Mouse (Mus musculus) midbrain, embryonic 16.5 days (tissue): ENCODE results near the gene Usp48. TPM values are rescaled to one million over a fixed set of nuclear protein-coding genes. Genes with fewer than 3 reads are reported as not detected.

Source experiments
- ATAC-seq: fragments of 200-750 bp; cut with Nextera tagmentation; 2 replicates; pipeline ENCODE4 v1.8.0; 2017; ENCODE audit warnings: moderate TSS enrichment
- H3K27ac ChIP-seq: fragments of 300-500 bp; sonication (generic); 2 replicates; pipeline ENCODE4 v1.5.1; 2014; ENCODE audit warnings: mild to moderate bottlenecking, low read length, mixed read lengths
- H3K27me3 ChIP-seq: fragments of 300-500 bp; sonication (generic); 2 replicates; pipeline ENCODE4 v1.6.1; 2014; ENCODE audit warnings: low read depth, low read length, mixed read lengths; ENCODE audit not compliant: control insufficient read depth, insufficient read depth
- H3K36me3 ChIP-seq: fragments of 300-500 bp; sonication (generic); 2 replicates; pipeline ENCODE4 v1.6.1; 2014; ENCODE audit warnings: mild to moderate bottlenecking, low read length, moderate library complexity, mixed read lengths; ENCODE audit not compliant: control insufficient read depth, insufficient read depth
- H3K4me1 ChIP-seq: fragments of 300-500 bp; sonication (generic); 2 replicates; pipeline ENCODE4 v1.6.1; 2014; ENCODE audit warnings: mild to moderate bottlenecking, low read length, mixed read lengths; ENCODE audit not compliant: control insufficient read depth, insufficient read depth
- H3K4me2 ChIP-seq: fragments of 300-500 bp; sonication (generic); 2 replicates; pipeline ENCODE4 v1.6.1; 2014; ENCODE audit warnings: mild to moderate bottlenecking, low read length, mixed read lengths
- H3K4me3 ChIP-seq: fragments of 300-500 bp; sonication (generic); 2 replicates; pipeline ENCODE4 v1.5.1; 2014; ENCODE audit warnings: low read depth, mild to moderate bottlenecking, low read length, moderate library complexity, mixed read lengths
- H3K9ac ChIP-seq: fragments of 300-500 bp; sonication (generic); 2 replicates; pipeline ENCODE4 v1.6.1; 2014; ENCODE audit warnings: low read depth, low read length, mixed read lengths
- H3K9me3 ChIP-seq: fragments of 300-500 bp; sonication (generic); replicated peaks from 2 replicates; pipeline ENCODE4 v1.6.1; 2014; ENCODE audit warnings: mild to moderate bottlenecking, low read length, mixed read lengths; ENCODE audit not compliant: control insufficient read depth, poor library complexity, severe bottlenecking
- WGBS: fragments of 180-500 bp; shearing (Covaris S2); extraction: QIAGEN DNeasy Blood & Tissue Kit; methylation state at CpG from one replicate; pipeline ENCODE4 v1.1.7; 2014; 5-methylcytosine and 5-hydroxymethylcytosine counted together
- polyA plus RNA-seq: library from polyadenylated mRNA; unstranded; fragments of >200 nt; fragmentation: Nextera tagmentation; extraction: Ambion mirVana; gene quantifications from 2 replicates; pipeline ENCODE4 v1.2.1, GENCODE M21; 2015

Gene Usp48
- polyA plus RNA-seq, 1 experiment from 2014 or later: 57.2 TPM

DNA sequence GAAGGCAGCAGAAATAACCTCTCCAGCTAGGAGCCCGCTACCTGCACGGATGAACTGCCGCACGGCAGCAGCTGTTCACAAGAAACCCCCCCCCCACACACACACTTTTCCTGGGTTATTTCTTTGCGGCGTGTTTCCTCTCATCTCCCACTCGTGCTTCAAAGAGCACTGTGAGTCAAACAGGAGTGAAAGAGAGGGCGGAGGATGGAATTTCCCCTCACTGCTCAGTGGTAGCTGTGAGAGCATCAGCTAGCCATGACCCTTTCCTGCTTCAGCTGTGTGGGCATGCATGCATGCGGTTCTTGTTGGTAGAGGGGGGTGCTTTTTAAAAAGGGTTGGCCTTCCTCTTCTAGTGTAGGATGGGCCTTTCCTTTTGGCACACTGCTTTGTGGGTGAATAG, 54.7 kb downstream of the Usp48 start:
- 78% methylated on average over 9 of the region's 9 CpGs for WGBS
- no peaks in the 10 kb centered on the region for H3K27me3 ChIP-seq
- peaks cover 21% of the 10 kb centered on the region for H3K36me3 ChIP-seq
- ATAC-seq: no peak
- no peak overlapping the region for H3K27ac ChIP-seq
- H3K4me3 ChIP-seq: no peak overlapping the region
- H3K4me2 ChIP-seq: no peak overlapping the region
- H3K4me1 ChIP-seq: no peaks in the 10 kb centered on the region
- H3K9ac ChIP-seq: no peak overlapping the region
- no peaks in the 10 kb centered on the region for H3K9me3 ChIP-seq

DNA sequence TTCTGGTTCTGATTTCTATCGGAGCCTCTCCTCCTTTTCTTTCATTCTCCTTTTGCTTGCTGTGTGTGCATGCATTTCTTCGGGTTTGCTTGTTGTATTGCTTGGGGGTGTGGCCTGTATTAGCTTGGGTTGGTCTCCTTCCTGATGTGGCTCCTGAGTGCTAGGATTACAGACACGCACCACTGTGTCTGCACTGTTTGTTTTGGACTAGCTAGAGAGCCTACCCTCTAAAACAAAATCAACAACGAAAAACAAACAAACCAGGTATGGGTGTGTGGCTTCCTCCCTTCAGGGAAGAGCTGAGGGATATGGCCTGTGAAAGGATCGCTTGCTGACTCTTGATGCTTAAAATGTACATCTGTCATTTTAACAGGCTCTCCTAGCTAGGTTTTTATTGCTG, 57.4 kb downstream of the Usp48 start:
- Histone ChIP-seq H3K4me2 (no peak overlapping the region), H3K9ac (no peak overlapping the region), H3K36me3 (peaks cover 17% of the 10 kb centered on the region), H3K9me3 (no peaks in the 10 kb centered on the region), H3K27me3 (no peaks in the 10 kb centered on the region), H3K4me3 (no peak overlapping the region), H3K4me1 (no peaks in the 10 kb centered on the region), H3K27ac (no peak overlapping the region)
- 85% methylated on average over 5 of the region's 5 CpGs for WGBS
- ATAC-seq: no peak

DNA sequence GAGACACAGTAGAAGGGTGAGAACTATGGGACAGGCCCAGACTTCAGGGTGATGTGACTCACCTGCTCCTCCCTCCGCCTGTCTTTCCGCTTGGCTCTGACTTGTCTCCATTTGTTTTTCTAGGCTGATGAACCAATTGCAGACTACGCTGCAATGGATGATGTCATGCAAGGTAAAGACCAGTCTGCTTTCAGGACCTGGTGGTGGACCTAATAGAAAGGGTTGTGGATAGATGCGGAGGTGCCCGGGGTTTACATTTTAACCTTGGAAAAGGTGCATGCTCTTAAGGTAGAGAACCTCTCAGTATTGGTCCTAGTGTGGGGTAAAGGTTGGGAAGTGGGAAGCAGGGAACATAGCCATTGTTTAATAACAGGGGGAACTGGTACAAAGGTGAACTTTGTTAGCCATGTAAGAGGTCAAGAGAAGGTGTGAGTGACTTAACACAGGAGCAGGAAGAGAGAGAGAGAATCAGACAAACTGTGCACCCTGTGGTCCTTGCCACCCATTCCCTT, 59.3 kb downstream of the Usp48 start:
- H3K4me2 ChIP-seq: no peak overlapping the region
- ATAC-seq: no peak
- H3K27ac ChIP-seq: no peak overlapping the region
- H3K36me3 ChIP-seq: peaks cover 22% of the 10 kb centered on the region
- no peaks in the 10 kb centered on the region for H3K4me1 ChIP-seq
- no peak overlapping the region for H3K4me3 ChIP-seq
- H3K27me3 ChIP-seq: no peaks in the 10 kb centered on the region
- no peaks in the 10 kb centered on the region for H3K9me3 ChIP-seq
- H3K9ac ChIP-seq: no peak overlapping the region
- 96% methylated on average over 5 of the region's 5 CpGs for WGBS

DNA sequence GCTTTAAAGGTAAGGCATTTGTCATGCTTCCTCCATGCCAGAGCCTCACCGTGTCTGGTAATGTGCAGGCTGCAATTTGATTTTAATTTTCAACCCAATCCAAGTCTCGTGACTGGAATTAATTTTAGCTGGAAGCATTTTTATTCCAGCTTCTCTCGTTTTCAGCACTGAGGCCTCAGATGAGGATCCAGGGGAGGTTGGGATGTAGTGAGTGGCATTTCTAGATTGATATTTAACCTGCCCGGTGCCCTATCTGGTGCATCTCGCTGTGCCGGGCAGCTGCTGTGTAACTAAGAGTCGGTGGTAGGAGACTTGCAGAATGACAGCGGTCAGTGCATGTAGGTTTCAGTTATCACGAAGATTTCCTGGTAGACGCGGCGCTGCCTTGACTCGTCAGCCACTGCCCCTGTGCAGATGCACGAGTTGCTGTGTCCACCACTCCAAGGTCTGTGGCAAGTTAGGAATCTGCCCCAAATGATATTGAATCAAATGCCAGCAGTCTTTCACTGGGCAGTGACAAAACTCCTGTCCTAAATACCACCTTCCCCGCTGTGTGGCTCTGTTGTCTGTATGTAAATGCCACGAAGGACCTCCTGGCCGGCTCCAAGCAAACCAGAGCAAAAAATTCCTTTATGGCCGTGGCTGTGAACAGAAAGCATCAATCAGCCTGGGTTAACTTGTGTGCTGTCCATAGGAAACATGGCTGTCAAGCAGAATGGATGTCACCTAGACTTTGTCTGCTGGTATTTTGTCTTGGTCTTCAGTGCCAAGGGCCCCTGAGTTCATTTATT, 61.9 kb downstream of the Usp48 start:
- ATAC-seq: no peak
- no peak overlapping the region for H3K4me2 ChIP-seq
- no peak overlapping the region for H3K9ac ChIP-seq
- H3K27ac ChIP-seq: no peak overlapping the region
- no peak overlapping the region for H3K4me3 ChIP-seq
- peaks cover 20% of the 10 kb centered on the region for H3K36me3 ChIP-seq
- no peaks in the 10 kb centered on the region for H3K9me3 ChIP-seq
- H3K27me3 ChIP-seq: no peaks in the 10 kb centered on the region
- 79% methylated on average over 18 of the region's 18 CpGs for WGBS
- H3K4me1 ChIP-seq: no peaks in the 10 kb centered on the region

DNA sequence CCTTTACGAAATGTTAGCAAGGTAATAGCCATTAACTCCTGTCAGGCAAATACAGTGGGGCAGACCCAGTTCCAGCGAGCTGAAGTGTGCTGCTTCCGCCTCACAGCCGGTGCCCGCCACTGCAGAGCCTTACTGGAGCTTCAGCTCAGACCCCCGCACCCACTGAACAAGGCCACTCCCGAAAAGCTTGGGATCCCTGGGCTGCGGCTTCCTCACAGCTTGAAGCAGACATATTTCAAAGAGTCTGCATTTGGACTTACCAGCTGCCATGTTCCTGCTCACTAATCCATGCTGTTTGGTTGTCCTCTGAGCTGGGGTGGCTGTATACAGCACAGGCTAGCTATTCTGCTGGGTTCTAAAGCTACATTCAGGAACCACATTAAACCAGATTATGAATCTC, 64.1 kb downstream of the Usp48 start:
- H3K36me3 ChIP-seq: peaks cover 13% of the 10 kb centered on the region
- no peaks in the 10 kb centered on the region for H3K27me3 ChIP-seq
- H3K4me2 ChIP-seq: no peak overlapping the region
- H3K9ac ChIP-seq: no peak overlapping the region
- H3K4me1 ChIP-seq: peaks cover 6% of the 10 kb centered on the region
- no peak for ATAC-seq
- WGBS: 79% methylated on average over 8 of the region's 8 CpGs
- no peak overlapping the region for H3K27ac ChIP-seq
- H3K9me3 ChIP-seq: no peaks in the 10 kb centered on the region
- H3K4me3 ChIP-seq: no peak overlapping the region

DNA sequence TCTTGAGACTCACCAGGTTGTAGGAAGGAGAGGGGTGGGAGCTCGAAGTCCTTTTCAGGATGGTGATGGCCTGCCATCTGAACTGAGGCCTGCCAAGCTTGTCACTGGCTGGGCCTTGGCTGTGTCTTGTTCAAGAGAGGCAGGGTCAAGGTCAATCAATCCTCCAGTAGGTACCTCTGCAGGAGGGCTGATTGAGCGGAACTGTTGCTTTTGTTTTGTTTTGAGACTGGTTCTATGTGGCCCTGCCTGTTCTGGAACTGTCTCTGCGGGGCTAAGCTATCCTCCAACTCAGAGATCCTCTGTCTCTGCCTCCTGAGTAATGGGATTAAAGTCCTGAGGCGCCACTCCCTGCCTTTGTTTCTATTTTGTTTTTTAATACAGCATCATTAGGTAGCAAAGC, 66.0 kb downstream of the Usp48 start:
- no peak overlapping the region for H3K4me2 ChIP-seq
- no peaks in the 10 kb centered on the region for H3K27me3 ChIP-seq
- WGBS: 50% methylated on average over 4 of the region's 4 CpGs
- no peak overlapping the region for H3K27ac ChIP-seq
- H3K9ac ChIP-seq: no peak overlapping the region
- peaks cover 12% of the 10 kb centered on the region for H3K4me1 ChIP-seq
- no peaks in the 10 kb centered on the region for H3K9me3 ChIP-seq
- no peak for ATAC-seq
- peaks cover 13% of the 10 kb centered on the region for H3K36me3 ChIP-seq
- H3K4me3 ChIP-seq: no peak overlapping the region

DNA sequence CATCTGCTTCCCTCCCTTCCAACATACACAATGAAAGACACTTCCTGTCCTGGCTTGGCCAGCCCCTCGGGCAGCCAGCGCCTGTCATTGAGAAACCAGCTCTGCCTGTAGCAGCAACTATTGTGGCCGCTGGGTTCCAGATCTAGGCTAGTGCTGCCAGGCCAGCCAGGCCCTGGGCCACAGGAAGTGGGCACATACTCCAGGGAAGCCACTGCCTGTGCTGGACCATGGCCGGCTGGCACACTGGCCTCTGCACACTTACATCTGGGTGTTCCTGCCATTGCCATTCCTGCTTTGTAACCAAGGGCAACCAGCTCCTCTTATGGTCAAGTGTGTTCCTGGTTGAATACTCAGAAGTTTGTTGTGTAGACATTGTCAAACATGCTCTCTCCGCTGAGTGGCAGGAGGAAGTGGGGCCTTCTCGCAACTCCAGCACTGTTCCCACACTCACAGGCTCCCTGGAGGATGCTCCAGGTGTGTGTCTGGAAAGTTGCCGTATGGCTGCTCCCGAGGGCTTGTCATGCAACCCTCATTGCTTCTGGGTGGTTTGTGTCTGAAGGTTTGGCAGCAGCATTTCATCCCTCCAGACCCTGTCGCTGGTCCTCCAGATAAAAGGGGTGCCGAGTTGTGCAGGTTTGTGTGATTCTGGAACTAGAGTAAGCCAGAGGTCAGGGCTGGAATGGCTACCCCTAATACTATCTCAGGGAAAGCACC, 67.0 kb downstream of the Usp48 start:
- WGBS: 64% methylated on average over 10 of the region's 10 CpGs
- no peak overlapping the region for H3K27ac ChIP-seq

DNA sequence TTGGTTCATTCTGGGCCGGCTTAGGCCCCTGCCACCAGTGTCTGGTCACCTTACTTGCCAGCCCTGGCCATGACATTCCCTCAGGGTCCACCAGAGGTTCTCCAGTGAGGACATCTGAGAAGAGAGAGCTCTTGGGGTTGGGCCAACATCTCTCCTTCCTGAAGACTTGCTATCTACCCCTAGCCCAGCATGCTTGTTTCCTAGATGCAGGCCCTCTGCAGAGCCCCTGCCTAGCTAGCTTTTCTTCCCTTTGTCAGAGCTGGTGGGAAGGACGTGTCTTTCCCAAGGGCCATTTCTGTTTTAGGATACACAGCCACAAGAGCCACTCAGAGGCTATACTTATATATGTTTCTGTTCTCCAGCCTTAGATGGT, 67.5 kb downstream of the Usp48 start:
- peaks cover 18% of the 10 kb centered on the region for H3K4me1 ChIP-seq
- H3K9me3 ChIP-seq: no peaks in the 10 kb centered on the region
- H3K27ac ChIP-seq: no peak overlapping the region
- H3K9ac ChIP-seq: no peak overlapping the region
- H3K4me3 ChIP-seq: no peak overlapping the region
- no peak for ATAC-seq
- WGBS: 55% methylated on average over 2 of the region's 2 CpGs
- H3K27me3 ChIP-seq: no peaks in the 10 kb centered on the region
- no peak overlapping the region for H3K4me2 ChIP-seq
- H3K36me3 ChIP-seq: peaks cover 5% of the 10 kb centered on the region; the same call in 1 of the 2 replicates

More for the DNA sequence above, 67.0 kb downstream of the Usp48 start:
- H3K4me1 ChIP-seq: peaks cover 13% of the 10 kb centered on the region
- peaks cover 7% of the 10 kb centered on the region for H3K36me3 ChIP-seq
- no peak overlapping the region for H3K4me3 ChIP-seq
- no peak for ATAC-seq
- no peak overlapping the region for H3K9ac ChIP-seq
- no peaks in the 10 kb centered on the region for H3K27me3 ChIP-seq
- no peaks in the 10 kb centered on the region for H3K9me3 ChIP-seq
- H3K4me2 ChIP-seq: no peak overlapping the region

DNA sequence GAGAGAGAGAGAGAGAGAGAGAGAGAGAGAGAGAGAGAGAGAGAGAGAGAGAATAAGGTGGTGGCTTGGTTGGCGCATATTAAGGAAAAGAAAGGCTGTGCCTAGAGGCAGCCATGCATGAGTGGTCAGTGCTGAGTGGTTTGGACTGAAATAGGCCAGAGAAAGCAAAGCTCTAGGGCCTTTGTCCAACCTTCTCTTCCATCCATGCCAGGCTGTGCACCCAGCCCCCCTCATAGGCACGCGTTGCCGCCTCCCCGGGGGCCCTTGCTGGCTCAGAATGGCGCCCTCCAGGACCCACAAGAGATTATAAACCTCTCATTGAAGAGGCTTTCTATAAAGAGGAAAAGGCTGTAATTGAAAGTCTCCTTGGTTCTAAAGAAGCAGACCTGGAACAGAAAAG, 68.0 kb downstream of the Usp48 start:
- Histone ChIP-seq H3K4me1 (peaks cover 23% of the 10 kb centered on the region), H3K9me3 (no peaks in the 10 kb centered on the region), H3K36me3 (0 out of 2 replicates have a peak, but pooled peaks cover under 1% of the 10 kb centered on the region), H3K9ac (no peak overlapping the region), H3K4me2 (no peak overlapping the region), H3K4me3 (no peak overlapping the region), H3K27ac (peak overlapping the region; percentile 60), H3K27me3 (no peaks in the 10 kb centered on the region)
- WGBS: 32% methylated on average over 6 of the region's 6 CpGs
- no peak for ATAC-seq
